Mouse (Mus musculus) heart, postnatal 0 days (tissue): ENCODE results near the gene Gm11037.

Source experiments
- CTCF ChIP-seq: IDR thresholded peaks from 2 replicates; pipeline ENCODE4 v1.5.1; 2016; ENCODE audit warnings: antibody characterized with exemption, control low read depth, low read depth
- EP300 ChIP-seq: IDR thresholded peaks from 2 replicates; pipeline ENCODE4 v1.6.1; 2016; ENCODE audit warnings: antibody characterized with exemption, low read depth

DNA sequence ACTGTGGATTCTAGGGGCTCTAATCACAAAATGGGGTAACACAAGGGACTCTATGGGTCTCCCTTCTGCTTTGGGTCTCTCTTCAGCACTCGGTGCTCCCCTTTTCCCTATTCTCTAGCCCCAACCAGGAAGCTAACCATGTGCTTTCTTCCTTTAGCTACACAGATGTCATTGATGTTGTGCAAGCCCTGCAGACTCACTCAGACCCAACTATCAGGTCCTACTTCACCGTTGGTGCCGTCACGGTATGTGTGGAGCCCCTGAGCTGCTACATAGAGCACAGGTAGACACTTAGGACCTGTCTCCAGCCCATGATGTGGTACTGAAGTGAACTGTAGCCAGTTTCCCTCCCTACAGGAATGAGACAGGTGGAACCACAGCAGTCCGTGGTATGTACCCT is 27.3 kb upstream of the Gm11037 start:
- TF ChIP-seq CTCF, result no peak
- TF ChIP-seq EP300, result no peak
